Mouse (Mus musculus): ENCODE measurements around the gene Ctsl. TPM values are rescaled to one million over a fixed set of nuclear protein-coding genes. Genes with fewer than 3 reads are reported as not detected.

The Ctsl gene
- 325 and 477 TPM in 2 replicates for polyA plus RNA-seq (2015; fragmentation: Nextera tagmentation; extraction: Ambion mirVana)

DNA sequence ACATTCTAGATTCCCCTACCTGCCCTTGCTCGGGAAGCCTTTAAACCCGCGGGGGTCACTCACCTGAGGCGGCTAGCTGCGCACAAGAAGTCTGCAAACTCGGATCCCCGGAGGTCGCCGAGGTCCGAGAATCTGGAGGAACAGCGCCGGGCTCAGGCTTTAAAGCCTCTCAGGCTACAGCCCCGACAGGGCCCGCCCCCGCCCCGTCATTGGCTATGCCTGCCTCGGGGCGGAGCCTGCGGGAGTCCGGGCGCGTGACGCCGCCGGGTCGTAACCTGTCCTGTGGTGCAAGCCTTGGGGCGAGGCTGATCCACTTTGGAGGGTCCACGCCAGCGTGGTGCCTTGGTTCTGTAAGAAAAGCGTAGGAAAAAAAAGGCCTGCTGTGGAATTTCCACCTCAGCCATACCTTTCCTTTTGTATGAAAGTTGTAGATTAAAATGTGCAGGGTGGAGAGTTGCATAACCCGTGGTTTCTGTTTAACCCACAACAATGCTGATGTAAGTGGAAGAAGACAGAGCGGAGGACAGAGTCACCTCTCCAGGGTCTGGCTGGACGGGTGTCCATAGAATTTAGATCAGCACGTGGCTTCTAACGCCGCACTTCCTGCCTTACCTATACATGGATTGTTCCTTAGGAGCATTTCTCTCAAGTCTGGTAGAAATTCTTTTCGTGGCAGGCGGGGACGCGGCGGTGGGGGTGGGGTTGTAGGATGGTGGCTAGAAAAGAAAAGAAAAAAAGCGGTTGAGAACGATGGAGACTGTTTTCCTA lies at the start of gene Ctsl:
Gene Ctsl, minus strand, starts transcription at position 718 of the 768 bp plus-strand sequence.
- Histone ChIP-seq H3K4me2 (ENCODE audit: low read depth, low read length) (peak within 1 kb of the TSS; percentile 93), H3K27ac (ENCODE audit: low read length) (peak within 1 kb of the TSS; percentile 86), H3K4me1 (ENCODE audit: control insufficient read depth, insufficient read depth, low read length) (peaks cover 19% of the 10 kb centered on the region), H3K27me3 (ENCODE audit: control insufficient read depth, insufficient read depth, low read length) (no peaks in the 10 kb centered on the region), H3K36me3 (ENCODE audit: control insufficient read depth, insufficient read depth) (peaks cover 21% of the 10 kb centered on the region), H3K9ac (ENCODE audit: low read length) (peak within 1 kb of the TSS; percentile 91), H3K9me3 (replicated peaks; ENCODE audit: control insufficient read depth, low read length) (no peaks in the 10 kb centered on the region), H3K4me3 (ENCODE audit: low read length) (peak within 1 kb of the TSS; percentile 95)
- WGBS: under 1% methylated on average over 43 of the region's 43 CpGs
- peak; percentile 99 for ATAC-seq (replicated peaks; ENCODE audit: extremely low read depth, insufficient read depth, low FRiP score)

DNA sequence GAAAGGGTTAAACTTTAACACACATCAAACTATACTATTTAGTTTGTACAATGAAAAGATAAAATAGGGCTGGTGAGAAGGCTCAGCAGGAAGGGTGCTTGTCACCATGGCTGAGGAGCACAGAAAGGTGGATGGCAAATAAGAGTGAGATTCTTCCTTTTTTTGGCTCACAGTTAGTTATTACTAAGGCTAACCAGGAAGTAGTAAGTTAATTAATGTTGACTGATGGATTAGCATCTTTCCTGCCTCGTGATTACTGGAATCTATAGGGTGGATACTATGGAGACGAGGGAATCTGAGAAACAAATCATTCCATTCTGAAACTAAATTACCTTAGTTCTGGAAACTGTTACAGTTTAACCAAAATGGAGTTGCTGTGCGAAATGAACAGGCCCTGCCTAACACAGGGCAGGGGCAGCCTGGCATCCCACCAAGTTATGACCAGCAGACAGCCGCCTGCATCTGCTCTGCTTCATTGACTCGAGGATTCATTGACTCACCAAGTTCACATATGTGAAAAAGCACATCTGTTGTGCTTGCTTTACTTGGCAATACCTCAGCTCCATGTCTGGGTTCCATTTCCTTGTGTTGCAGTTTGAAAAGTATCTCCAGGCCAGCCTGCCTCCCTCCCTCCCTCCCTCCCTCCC lies 46.4 kb upstream of the Ctsl start:
- H3K27ac ChIP-seq (ENCODE audit: low read length): no peak overlapping the region
- WGBS: 45% methylated on average over 5 of the region's 5 CpGs
- no peak for ATAC-seq (replicated peaks; ENCODE audit: extremely low read depth, insufficient read depth, low FRiP score)
- no peak overlapping the region for H3K4me2 ChIP-seq (ENCODE audit: low read depth, low read length)
- no peaks in the 10 kb centered on the region for H3K36me3 ChIP-seq (ENCODE audit: control insufficient read depth, insufficient read depth)
- H3K27me3 ChIP-seq (ENCODE audit: control insufficient read depth, insufficient read depth, low read length): no peaks in the 10 kb centered on the region
- no peak overlapping the region for H3K4me3 ChIP-seq (ENCODE audit: low read length)
- H3K4me1 ChIP-seq (ENCODE audit: control insufficient read depth, insufficient read depth, low read length): peaks cover 5% of the 10 kb centered on the region; the same call in 1 of the 2 replicates
- H3K9ac ChIP-seq (ENCODE audit: low read length): no peak overlapping the region
- H3K9me3 ChIP-seq (replicated peaks; ENCODE audit: control insufficient read depth, low read length): no peaks in the 10 kb centered on the region

DNA sequence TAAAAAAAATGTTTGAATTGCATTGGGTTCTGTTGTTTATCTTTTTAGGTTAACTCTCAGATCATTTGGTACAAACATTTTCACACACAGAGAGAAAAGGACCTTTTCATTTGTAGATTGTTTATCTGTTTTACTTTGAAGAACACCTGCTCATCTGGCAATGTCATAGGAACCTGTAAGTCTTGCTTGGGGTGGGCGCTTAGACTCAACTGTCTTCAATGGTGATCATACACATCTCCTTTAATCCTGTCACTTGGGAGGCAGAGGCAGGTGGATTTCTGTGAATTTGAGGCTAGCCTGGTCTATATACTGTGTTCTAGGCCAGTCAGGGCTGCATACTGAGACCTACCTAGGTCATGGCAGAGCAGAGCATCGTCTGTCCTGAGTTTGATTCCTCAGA lies 45.0 kb upstream of the Ctsl start:
- no peak overlapping the region for H3K4me3 ChIP-seq (ENCODE audit: low read length)
- no peak overlapping the region for H3K27ac ChIP-seq (ENCODE audit: low read length)
- H3K27me3 ChIP-seq (ENCODE audit: control insufficient read depth, insufficient read depth, low read length): no peaks in the 10 kb centered on the region
- no peak for ATAC-seq (replicated peaks; ENCODE audit: extremely low read depth, insufficient read depth, low FRiP score)
- H3K36me3 ChIP-seq (ENCODE audit: control insufficient read depth, insufficient read depth): no peaks in the 10 kb centered on the region
- no peaks in the 10 kb centered on the region for H3K4me1 ChIP-seq (ENCODE audit: control insufficient read depth, insufficient read depth, low read length)
- H3K9ac ChIP-seq (ENCODE audit: low read length): no peak overlapping the region
- no peak overlapping the region for H3K4me2 ChIP-seq (ENCODE audit: low read depth, low read length)
- WGBS: 73% methylated on average over 2 of the region's 2 CpGs
- no peaks in the 10 kb centered on the region for H3K9me3 ChIP-seq (replicated peaks; ENCODE audit: control insufficient read depth, low read length)

GRCm38 (mm10) chr13:64412752-64413257 lies 42.1 kb upstream of the Ctsl start:
- no peaks in the 10 kb centered on the region for H3K36me3 ChIP-seq (ENCODE audit: control insufficient read depth, insufficient read depth)
- no peaks in the 10 kb centered on the region for H3K27me3 ChIP-seq (ENCODE audit: control insufficient read depth, insufficient read depth, low read length)
- H3K4me2 ChIP-seq (ENCODE audit: low read depth, low read length): no peak overlapping the region
- 0 out of 2 replicates have a peak overlapping the region, but pooled peaks have one; percentile 4 for H3K27ac ChIP-seq (ENCODE audit: low read length)
- no peak overlapping the region for H3K9ac ChIP-seq (ENCODE audit: low read length)
- 61% methylated on average over 2 of the region's 2 CpGs for WGBS
- H3K4me1 ChIP-seq (ENCODE audit: control insufficient read depth, insufficient read depth, low read length): no peaks in the 10 kb centered on the region
- H3K4me3 ChIP-seq (ENCODE audit: low read length): no peak overlapping the region
- ATAC-seq (replicated peaks; ENCODE audit: extremely low read depth, insufficient read depth, low FRiP score): no peak
- H3K9me3 ChIP-seq (replicated peaks; ENCODE audit: control insufficient read depth, low read length): no peaks in the 10 kb centered on the region

- Histone ChIP-seq H3K36me3 (ENCODE audit: control insufficient read depth, insufficient read depth) (no peaks in the 10 kb centered on the region), H3K27me3 (ENCODE audit: control insufficient read depth, insufficient read depth, low read length) (no peaks in the 10 kb centered on the region), H3K9ac (ENCODE audit: low read length) (no peak overlapping the region), H3K9me3 (replicated peaks; ENCODE audit: control insufficient read depth, low read length) (no peaks in the 10 kb centered on the region), H3K4me1 (ENCODE audit: control insufficient read depth, insufficient read depth, low read length) (no peaks in the 10 kb centered on the region), H3K4me2 (ENCODE audit: low read depth, low read length) (no peak overlapping the region), H3K27ac (ENCODE audit: low read length) (no peak overlapping the region), H3K4me3 (ENCODE audit: low read length) (no peak overlapping the region)
- ATAC-seq (replicated peaks; ENCODE audit: extremely low read depth, insufficient read depth, low FRiP score): no peak
- 53% methylated on average over 2 of the region's 2 CpGs for WGBS
Measured at GRCm38 (mm10) chr13:64411282-64411681, 40.6 kb upstream of the Ctsl start.

- Histone ChIP-seq H3K9me3 (replicated peaks; ENCODE audit: control insufficient read depth, low read length) (no peaks in the 10 kb centered on the region), H3K4me2 (ENCODE audit: low read depth, low read length) (no peak overlapping the region), H3K36me3 (ENCODE audit: control insufficient read depth, insufficient read depth) (no peaks in the 10 kb centered on the region), H3K27me3 (ENCODE audit: control insufficient read depth, insufficient read depth, low read length) (no peaks in the 10 kb centered on the region), H3K4me1 (ENCODE audit: control insufficient read depth, insufficient read depth, low read length) (no peaks in the 10 kb centered on the region), H3K9ac (ENCODE audit: low read length) (no peak overlapping the region), H3K4me3 (ENCODE audit: low read length) (no peak overlapping the region), H3K27ac (ENCODE audit: low read length) (no peak overlapping the region)
- 66% methylated on average over 5 of the region's 5 CpGs for WGBS
- peak; percentile 40 for ATAC-seq (replicated peaks; ENCODE audit: extremely low read depth, insufficient read depth, low FRiP score)
Measured at GRCm38 (mm10) chr13:64410604-64411003, 39.9 kb upstream of the Ctsl start.

- Histone ChIP-seq H3K4me2 (ENCODE audit: low read depth, low read length) (no peak overlapping the region), H3K27me3 (ENCODE audit: control insufficient read depth, insufficient read depth, low read length) (no peaks in the 10 kb centered on the region), H3K9ac (ENCODE audit: low read length) (no peak overlapping the region), H3K27ac (ENCODE audit: low read length) (no peak overlapping the region), H3K4me1 (ENCODE audit: control insufficient read depth, insufficient read depth, low read length) (no peaks in the 10 kb centered on the region), H3K36me3 (ENCODE audit: control insufficient read depth, insufficient read depth) (no peaks in the 10 kb centered on the region), H3K9me3 (replicated peaks; ENCODE audit: control insufficient read depth, low read length) (no peaks in the 10 kb centered on the region), H3K4me3 (ENCODE audit: low read length) (no peak overlapping the region)
- ATAC-seq (replicated peaks; ENCODE audit: extremely low read depth, insufficient read depth, low FRiP score): no peak
- 81% methylated on average over 5 of the region's 5 CpGs for WGBS
Measured at GRCm38 (mm10) chr13:64407992-64408391, 37.3 kb upstream of the Ctsl start.

DNA sequence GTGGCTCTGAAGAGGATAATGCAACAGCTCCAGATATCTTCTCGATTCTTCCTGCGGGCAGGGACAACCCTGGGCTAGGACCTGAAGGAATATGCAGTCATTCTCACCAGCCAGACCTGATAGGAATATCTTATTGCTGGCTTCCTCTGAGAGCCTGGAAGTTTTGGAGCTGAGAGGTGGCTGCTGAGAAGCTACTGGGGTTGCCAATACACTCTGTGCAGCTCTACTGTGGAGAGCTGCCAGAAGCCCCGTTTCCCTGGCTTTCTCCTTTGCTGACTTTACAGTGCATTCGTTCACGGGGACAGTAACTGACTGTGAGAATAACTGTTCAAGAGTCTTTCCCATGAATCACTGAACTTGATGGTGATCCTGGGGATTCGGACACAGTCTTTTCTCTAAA lies 34.9 kb upstream of the Ctsl start:
- no peaks in the 10 kb centered on the region for H3K27me3 ChIP-seq (ENCODE audit: control insufficient read depth, insufficient read depth, low read length)
- no peak overlapping the region for H3K9ac ChIP-seq (ENCODE audit: low read length)
- H3K27ac ChIP-seq (ENCODE audit: low read length): no peak overlapping the region
- ATAC-seq (replicated peaks; ENCODE audit: extremely low read depth, insufficient read depth, low FRiP score): no peak
- no peak overlapping the region for H3K4me3 ChIP-seq (ENCODE audit: low read length)
- H3K36me3 ChIP-seq (ENCODE audit: control insufficient read depth, insufficient read depth): no peaks in the 10 kb centered on the region
- H3K4me1 ChIP-seq (ENCODE audit: control insufficient read depth, insufficient read depth, low read length): peaks cover 4% of the 10 kb centered on the region; the same call in 1 of the 2 replicates
- no peak overlapping the region for H3K4me2 ChIP-seq (ENCODE audit: low read depth, low read length)
- 53% methylated on average over 6 of the region's 6 CpGs for WGBS
- H3K9me3 ChIP-seq (replicated peaks; ENCODE audit: control insufficient read depth, low read length): no peaks in the 10 kb centered on the region

GRCm38 (mm10) chr13:64403519-64403918 lies 32.8 kb upstream of the Ctsl start:
- H3K27ac ChIP-seq (ENCODE audit: low read length): no peak overlapping the region
- no peaks in the 10 kb centered on the region for H3K36me3 ChIP-seq (ENCODE audit: control insufficient read depth, insufficient read depth)
- ATAC-seq (replicated peaks; ENCODE audit: extremely low read depth, insufficient read depth, low FRiP score): no peak
- H3K4me3 ChIP-seq (ENCODE audit: low read length): no peak overlapping the region
- peaks cover 4% of the 10 kb centered on the region; the same call in 1 of the 2 replicates for H3K4me1 ChIP-seq (ENCODE audit: control insufficient read depth, insufficient read depth, low read length)
- 64% methylated on average over 3 of the region's 3 CpGs for WGBS
- no peaks in the 10 kb centered on the region for H3K9me3 ChIP-seq (replicated peaks; ENCODE audit: control insufficient read depth, low read length)
- H3K9ac ChIP-seq (ENCODE audit: low read length): no peak overlapping the region
- H3K4me2 ChIP-seq (ENCODE audit: low read depth, low read length): no peak overlapping the region
- no peaks in the 10 kb centered on the region for H3K27me3 ChIP-seq (ENCODE audit: control insufficient read depth, insufficient read depth, low read length)

Measured in heart, embryonic 16.5 days (tissue).